Mouse (Mus musculus) MN1 (cell line): ENCODE measurements around the gene Vmn2r120.
"Not testable (repeated sequence)": the region's sequence is repeated elsewhere in the genome, so short reads cannot be mapped to it uniquely, and the experiment has no call there.

Experiments
- DNase-seq: peaks from one replicate; pipeline ENCODE4 v3.0.0-alpha.2; 2016; ENCODE audit warnings: low spot score

Gene Vmn2r120

GRCm38 (mm10) chr17:57545405-57545804, at the start of gene Vmn2r120:
TSS of gene Vmn2r120 (minus strand) at chr17:57545505.
- no peak for DNase-seq

- DNase-seq, result not testable (repeated sequence)
Observed at GRCm38 (mm10) chr17:57587273-57587672, 42.0 kb upstream of the Vmn2r120 start.

GRCm38 (mm10) chr17:57574075-57574705, 28.9 kb upstream of the Vmn2r120 start:
- no peak for DNase-seq
